Mouse (Mus musculus) thymus, adult 2 months (tissue): Measurements from ENCODE around the gene Abca4. TPM values are rescaled to one million over a fixed set of nuclear protein-coding genes. Genes with fewer than 3 reads are reported as not detected.

ENCODE experiments used
- DNase-seq: peaks from one replicate; pipeline ENCODE4 v3.0.0; 2021
- H3K27ac ChIP-seq: fragments of 200-500 bp; 2 replicates; pipeline ENCODE4 v1.5.1; 2012; ENCODE audit warnings: low read length, control low read depth; ENCODE audit not compliant: control insufficient read depth, insufficient read depth
- H3K27me3 ChIP-seq: fragments of 200-500 bp; 2 replicates; pipeline ENCODE4 v1.6.1; 2012; ENCODE audit warnings: mild to moderate bottlenecking, low read length, moderate library complexity, mixed read lengths; ENCODE audit not compliant: control insufficient read depth, insufficient read depth
- H3K36me3 ChIP-seq: fragments of 200-500 bp; 2 replicates; pipeline ENCODE4 v1.6.1; 2012; ENCODE audit warnings: mild to moderate bottlenecking, low read length, moderate library complexity; ENCODE audit not compliant: control insufficient read depth, insufficient read depth
- H3K4me1 ChIP-seq: fragments of 200-500 bp; replicated peaks from 2 replicates; pipeline ENCODE4 v1.6.1; 2012; ENCODE audit warnings: low read length; ENCODE audit not compliant: control insufficient read depth, insufficient read depth
- H3K4me3 ChIP-seq: fragments of 200-500 bp; 2 replicates; pipeline ENCODE4 v1.5.1; 2012; ENCODE audit warnings: mild to moderate bottlenecking, low read length, control low read depth, moderate library complexity; ENCODE audit not compliant: control insufficient read depth, insufficient read depth
- CTCF ChIP-seq: fragments of 200-500 bp; IDR thresholded peaks from 2 replicates; pipeline ENCODE4 v1.5.1; 2012; ENCODE audit warnings: mild to moderate bottlenecking, control low read depth, low read length, moderate library complexity, borderline replicate concordance; ENCODE audit not compliant: control insufficient read depth, poor library complexity, insufficient read depth; ENCODE audit errors: extremely low read depth
- POLR2A ChIP-seq: fragments of 200-500 bp; IDR thresholded peaks from 2 replicates; pipeline ENCODE4 v1.6.1; 2012; ENCODE audit warnings: mild to moderate bottlenecking, low read length, control low read depth, moderate library complexity; ENCODE audit not compliant: control insufficient read depth, poor library complexity, insufficient read depth; ENCODE audit errors: extremely low read depth
- WGBS: fragments of 180-500 bp; shearing (Covaris S2); methylation state at CpG from one replicate; pipeline ENCODE4 v1.1.7; 2018; 5-methylcytosine and 5-hydroxymethylcytosine counted together
- polyA plus RNA-seq: library from polyadenylated mRNA; depleted of rRNA; stranded (reverse); fragments of >200 nt; gene quantifications from 2 replicates; pipeline ENCODE4 v1.2.3, GENCODE M21; 2012

Gene Abca4
- polyA plus RNA-seq, 1 experiment, result 0.58 TPM

- no peak for DNase-seq
- WGBS, result 88% methylated on average over 8 of the region's 8 CpGs
Measured at GRCm38 (mm10) chr3:122176706-122177390, 132.6 kb downstream of the Abca4 start.

DNA sequence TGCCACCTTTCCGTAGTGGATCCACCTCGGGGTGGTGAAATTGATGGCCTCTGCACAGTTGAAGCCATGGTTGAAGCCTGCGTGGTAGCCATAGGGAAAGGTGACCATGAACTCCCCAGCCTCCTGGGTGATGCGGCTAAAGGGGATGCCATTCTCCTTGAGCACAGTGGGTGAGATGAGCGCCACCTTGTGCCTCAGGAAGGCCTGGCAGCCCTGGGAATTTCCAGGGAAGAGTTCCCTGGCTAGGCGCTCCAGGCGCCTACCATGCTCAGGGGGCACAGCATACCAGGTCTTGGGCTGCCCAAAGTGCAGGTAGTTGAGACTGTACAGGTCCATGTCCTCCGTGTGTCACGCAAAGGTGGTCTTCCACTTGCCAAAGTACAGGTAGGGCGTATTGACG is 139.9 kb downstream of the Abca4 start:
- Histone ChIP-seq H3K36me3 (no peaks in the 10 kb centered on the region), H3K4me1 (no peaks in the 10 kb centered on the region), H3K27me3 (no peaks in the 10 kb centered on the region), H3K4me3 (no peak overlapping the region), H3K27ac (no peak overlapping the region)
- 87% methylated on average over 11 of the region's 11 CpGs for WGBS
- no peak for DNase-seq
- TF ChIP-seq CTCF, result no peak
- no peak for TF ChIP-seq POLR2A

More at GRCm38 (mm10) chr3:122176706-122177390, 132.6 kb downstream of the Abca4 start:
- Histone ChIP-seq H3K4me1 (no peaks in the 10 kb centered on the region), H3K27me3 (no peaks in the 10 kb centered on the region), H3K36me3 (no peaks in the 10 kb centered on the region), H3K27ac (no peak overlapping the region), H3K4me3 (no peak overlapping the region)
- TF ChIP-seq POLR2A, result no peak
- TF ChIP-seq CTCF, result no peak

- H3K36me3 ChIP-seq, result no peaks in the 10 kb centered on the region
- H3K4me3 ChIP-seq, result no peak overlapping the region
- TF ChIP-seq POLR2A (no peak), CTCF (no peak)
- H3K27me3 ChIP-seq, result no peaks in the 10 kb centered on the region
- no peak overlapping the region for H3K27ac ChIP-seq
- DNase-seq, result no peak
- 28% methylated on average over 1 of the region's 1 CpGs for WGBS
- H3K4me1 ChIP-seq, result no peaks in the 10 kb centered on the region
Measured at GRCm38 (mm10) chr3:122186975-122187374, 142.7 kb downstream of the Abca4 start.

- no peak for DNase-seq
- 93% methylated on average over 4 of the region's 4 CpGs for WGBS
- no peak for TF ChIP-seq POLR2A
- TF ChIP-seq CTCF, result no peak
Measured at GRCm38 (mm10) chr3:122196621-122197298, 152.5 kb downstream of the Abca4 start.

GRCm38 (mm10) chr3:122198532-122198931 is 154.3 kb downstream of the Abca4 start:
- Histone ChIP-seq H3K27ac (no peak overlapping the region), H3K4me1 (peaks cover 6% of the 10 kb centered on the region), H3K27me3 (no peaks in the 10 kb centered on the region), H3K36me3 (no peaks in the 10 kb centered on the region), H3K4me3 (no peak overlapping the region)
- TF ChIP-seq CTCF, result no peak
- no peak for TF ChIP-seq POLR2A
- 82% methylated on average over 2 of the region's 2 CpGs for WGBS
- no peak for DNase-seq

More at GRCm38 (mm10) chr3:122196621-122197298, 152.5 kb downstream of the Abca4 start:
- no peak overlapping the region for H3K4me3 ChIP-seq
- no peak overlapping the region for H3K27ac ChIP-seq
- H3K36me3 ChIP-seq, result no peaks in the 10 kb centered on the region
- H3K4me1 ChIP-seq, result no peaks in the 10 kb centered on the region
- H3K27me3 ChIP-seq, result no peaks in the 10 kb centered on the region

GRCm38 (mm10) chr3:122198966-122199381 is 154.7 kb downstream of the Abca4 start:
- 73% methylated on average over 8 of the region's 8 CpGs for WGBS
- H3K27ac ChIP-seq, result no peak overlapping the region
- peaks cover 6% of the 10 kb centered on the region for H3K4me1 ChIP-seq
- H3K4me3 ChIP-seq, result no peak overlapping the region
- no peak for DNase-seq
- H3K27me3 ChIP-seq, result no peaks in the 10 kb centered on the region
- TF ChIP-seq POLR2A (no peak), CTCF (no peak)
- no peaks in the 10 kb centered on the region for H3K36me3 ChIP-seq

DNA sequence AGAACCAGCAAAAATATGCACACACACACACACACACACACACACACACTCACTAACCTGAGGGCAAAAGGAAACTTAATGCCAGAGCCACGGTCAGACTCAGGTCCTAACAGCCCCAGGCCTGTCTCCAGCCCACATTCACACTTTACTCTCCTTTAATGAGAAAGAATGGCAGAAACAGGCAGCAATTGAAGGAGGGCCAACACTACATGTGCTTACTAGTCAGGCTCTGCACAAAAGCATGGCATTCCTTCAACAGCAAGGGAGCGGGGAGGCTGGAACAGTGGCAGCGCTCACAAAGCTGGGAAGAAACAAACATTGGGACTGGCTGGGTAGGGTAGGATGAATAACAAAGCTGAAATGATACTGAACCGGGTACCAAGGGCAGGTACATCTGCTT is 155.4 kb downstream of the Abca4 start:
- 93% methylated on average over 4 of the region's 4 CpGs for WGBS
- H3K36me3 ChIP-seq, result no peaks in the 10 kb centered on the region
- TF ChIP-seq POLR2A, result no peak
- TF ChIP-seq CTCF, result no peak
- H3K27me3 ChIP-seq, result no peaks in the 10 kb centered on the region
- no peak for DNase-seq
- H3K4me3 ChIP-seq, result no peak overlapping the region
- H3K4me1 ChIP-seq, result peaks cover 6% of the 10 kb centered on the region
- H3K27ac ChIP-seq, result no peak overlapping the region
